Mouse (Mus musculus): Measurements from ENCODE around the gene Clip2. TPM values are rescaled to one million over a fixed set of nuclear protein-coding genes. Genes with fewer than 3 reads are reported as not detected.

Clip2 gene
- total and polyA plus RNA-seq, 2 experiments from 2014 or later = 13.1 to 153 TPM

DNA sequence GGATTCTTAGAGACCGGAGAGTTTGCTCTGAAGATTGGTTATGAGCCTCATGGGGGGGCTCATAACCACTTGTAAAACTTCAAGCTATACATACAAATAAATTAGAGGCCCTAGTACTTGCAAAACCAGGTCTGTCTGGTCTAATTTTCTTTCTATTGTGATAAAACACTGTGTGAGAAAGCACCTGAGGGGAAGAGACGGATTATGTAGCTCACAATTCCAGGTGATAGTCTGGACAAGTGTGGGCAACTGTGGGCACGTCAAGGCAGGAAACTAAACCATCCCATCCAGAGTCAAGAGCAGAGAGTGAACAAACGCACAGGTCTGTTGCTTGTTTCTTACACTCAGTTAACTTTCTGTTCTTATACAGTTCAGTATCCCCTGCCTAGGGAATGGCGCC, 32.8 kb downstream of the Clip2 start:
- TF ChIP-seq CTCF (IDR thresholded peaks at IDR 0.05) = no peak
- 95% methylated on average over 5 of the region's 5 CpGs for WGBS
- H3K36me3 ChIP-seq (ENCODE audit: insufficient read depth, low read length) = peaks cover 63% of the 10 kb centered on the region
- H3K27ac ChIP-seq (ENCODE audit: low read depth, low read length) = no peak overlapping the region
- H3K9ac ChIP-seq (replicated peaks; ENCODE audit: low read length, poor library complexity, severe bottlenecking) = no peak overlapping the region
- no peak overlapping the region for H3K4me2 ChIP-seq (ENCODE audit: low read depth, low read length, poor library complexity, severe bottlenecking)
- no peak for ATAC-seq (ENCODE audit: low FRiP score)
- no peaks in the 10 kb centered on the region for H3K9me3 ChIP-seq (ENCODE audit: low read length)
- no peak for DNase-seq (ENCODE audit: low spot score)
- H3K4me1 ChIP-seq (ENCODE audit: insufficient read depth, low read length) = no peaks in the 10 kb centered on the region
- H3K4me3 ChIP-seq (ENCODE audit: low read depth, low read length) = no peak overlapping the region
- H3K27me3 ChIP-seq (ENCODE audit: insufficient read depth, low read length) = no peaks in the 10 kb centered on the region

DNA sequence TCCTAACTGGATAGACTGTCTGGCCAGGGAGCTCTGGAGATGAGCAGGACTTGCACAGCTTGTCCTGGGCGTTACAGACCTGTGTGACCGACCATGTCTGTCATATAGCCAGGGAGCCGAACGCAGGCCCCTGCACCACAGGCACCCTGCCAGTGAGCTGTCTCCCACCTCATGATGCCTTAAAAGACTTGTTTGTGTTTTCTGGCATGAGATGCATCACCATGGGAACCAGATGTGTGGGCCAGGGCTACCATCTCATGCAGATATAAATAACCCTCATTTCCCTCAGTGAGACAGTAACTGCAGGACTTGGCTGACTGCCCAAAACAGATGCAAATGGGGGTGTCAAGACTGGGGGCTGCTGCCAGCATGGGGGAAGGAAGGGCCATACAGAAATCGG, 40.1 kb downstream of the Clip2 start:
- H3K4me1 ChIP-seq (ENCODE audit: insufficient read depth, low read length) = no peaks in the 10 kb centered on the region
- H3K4me2 ChIP-seq (ENCODE audit: low read depth, low read length, poor library complexity, severe bottlenecking) = no peak overlapping the region
- no peak overlapping the region for H3K9ac ChIP-seq (replicated peaks; ENCODE audit: low read length, poor library complexity, severe bottlenecking)
- no peak for TF ChIP-seq CTCF (IDR thresholded peaks at IDR 0.05)
- peak; percentile 59 for ATAC-seq (ENCODE audit: low FRiP score)
- H3K27ac ChIP-seq (ENCODE audit: low read depth, low read length) = 0 out of 2 replicates have a peak overlapping the region, but pooled peaks have one; percentile 6
- peaks cover 70% of the 10 kb centered on the region for H3K36me3 ChIP-seq (ENCODE audit: insufficient read depth, low read length)
- no peaks in the 10 kb centered on the region for H3K27me3 ChIP-seq (ENCODE audit: insufficient read depth, low read length)
- H3K4me3 ChIP-seq (ENCODE audit: low read depth, low read length) = no peak overlapping the region
- 52% methylated on average over 5 of the region's 5 CpGs for WGBS
- no peaks in the 10 kb centered on the region for H3K9me3 ChIP-seq (ENCODE audit: low read length)
- DNase-seq (ENCODE audit: low spot score) = peak; percentile 86

DNA sequence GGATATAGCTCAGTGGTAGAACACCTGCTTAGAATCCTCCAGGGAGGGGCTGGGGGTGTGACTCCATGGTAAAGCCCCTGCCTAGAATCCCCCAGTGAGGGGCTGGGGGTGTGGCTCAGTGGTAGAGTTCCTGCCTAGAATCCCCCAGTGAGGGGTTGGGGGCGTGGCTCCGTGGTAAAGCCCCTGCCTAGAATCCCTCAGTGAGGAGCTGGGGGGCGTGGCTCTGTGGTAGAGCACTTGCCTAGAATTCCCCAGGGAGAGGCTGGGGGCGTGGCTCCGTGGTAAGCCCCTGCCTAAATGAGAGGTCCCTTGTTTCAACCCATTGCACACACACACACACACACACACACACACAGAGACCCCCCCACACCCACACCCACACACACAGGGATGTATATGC, 42.0 kb downstream of the Clip2 start:
- H3K27ac ChIP-seq (ENCODE audit: low read depth, low read length) = no peak overlapping the region
- no peak overlapping the region for H3K4me2 ChIP-seq (ENCODE audit: low read depth, low read length, poor library complexity, severe bottlenecking)
- WGBS = 93% methylated on average over 5 of the region's 5 CpGs
- H3K9ac ChIP-seq (replicated peaks; ENCODE audit: low read length, poor library complexity, severe bottlenecking) = no peak overlapping the region
- ATAC-seq (ENCODE audit: low FRiP score) (no peak), DNase-seq (ENCODE audit: low spot score) (no peak)
- H3K9me3 ChIP-seq (ENCODE audit: low read length) = no peaks in the 10 kb centered on the region
- no peak overlapping the region for H3K4me3 ChIP-seq (ENCODE audit: low read depth, low read length)
- no peak for TF ChIP-seq CTCF (IDR thresholded peaks at IDR 0.05)
- H3K4me1 ChIP-seq (ENCODE audit: insufficient read depth, low read length) = no peaks in the 10 kb centered on the region
- H3K36me3 ChIP-seq (ENCODE audit: insufficient read depth, low read length) = peaks cover 55% of the 10 kb centered on the region
- H3K27me3 ChIP-seq (ENCODE audit: insufficient read depth, low read length) = no peaks in the 10 kb centered on the region

DNA sequence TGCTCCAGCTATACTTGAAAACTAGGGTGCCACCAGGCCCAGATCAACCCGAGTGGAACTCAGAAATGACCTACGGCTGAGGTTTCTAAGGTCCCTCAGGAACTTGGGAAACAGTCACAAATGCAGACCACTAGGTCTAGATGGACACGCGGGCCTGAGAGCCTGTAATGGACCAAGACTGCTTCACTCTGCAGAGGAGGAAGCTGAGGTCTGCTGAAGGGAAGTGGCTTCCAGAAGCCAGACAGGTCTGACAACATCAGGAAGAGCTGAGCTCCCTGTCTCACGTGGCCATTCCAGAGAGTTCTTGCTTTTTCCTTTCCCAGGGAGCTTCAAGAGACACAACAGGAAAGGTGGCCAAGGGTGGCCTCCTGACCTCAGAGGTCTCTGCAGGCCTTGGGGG, 43.3 kb downstream of the Clip2 start:
- Histone ChIP-seq H3K9me3 (ENCODE audit: low read length) (no peaks in the 10 kb centered on the region), H3K9ac (replicated peaks; ENCODE audit: low read length, poor library complexity, severe bottlenecking) (no peak overlapping the region), H3K27me3 (ENCODE audit: insufficient read depth, low read length) (no peaks in the 10 kb centered on the region), H3K4me2 (ENCODE audit: low read depth, low read length, poor library complexity, severe bottlenecking) (no peak overlapping the region), H3K27ac (ENCODE audit: low read depth, low read length) (no peak overlapping the region), H3K36me3 (ENCODE audit: insufficient read depth, low read length) (peaks cover 60% of the 10 kb centered on the region), H3K4me1 (ENCODE audit: insufficient read depth, low read length) (no peaks in the 10 kb centered on the region), H3K4me3 (ENCODE audit: low read depth, low read length) (no peak overlapping the region)
- 93% methylated on average over 5 of the region's 5 CpGs for WGBS
- TF ChIP-seq CTCF (IDR thresholded peaks at IDR 0.05) = no peak
- ATAC-seq (ENCODE audit: low FRiP score) (no peak), DNase-seq (ENCODE audit: low spot score) (no peak)

DNA sequence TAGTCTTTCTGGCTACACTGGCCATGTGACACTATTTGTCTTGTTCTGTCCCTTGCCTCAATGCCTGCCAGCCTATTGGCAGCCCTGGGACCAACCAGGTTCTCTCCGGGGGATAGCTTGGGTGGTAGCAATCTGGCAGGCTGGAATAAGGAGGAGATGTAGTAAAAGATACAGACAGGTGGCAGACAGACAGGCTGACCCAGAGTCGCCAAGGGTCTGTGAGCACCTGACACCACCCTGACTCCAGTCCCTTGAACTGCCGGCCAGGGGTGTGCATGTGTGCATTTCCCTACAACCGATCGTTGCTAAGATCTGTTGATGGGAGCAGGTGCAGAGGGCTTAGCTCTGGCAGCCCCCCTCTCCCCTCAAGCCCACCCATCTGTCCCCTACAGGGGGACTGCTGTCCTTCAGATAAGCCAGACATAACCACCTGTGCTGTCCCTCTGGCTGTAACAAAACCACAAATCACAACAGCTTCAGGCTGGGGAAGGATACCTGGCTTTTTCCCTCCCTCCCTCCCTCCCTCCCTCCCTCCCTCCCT, 44.3 kb downstream of the Clip2 start:
- ATAC-seq (ENCODE audit: low FRiP score) = no peak
- Histone ChIP-seq H3K4me1 (ENCODE audit: insufficient read depth, low read length) (no peaks in the 10 kb centered on the region), H3K36me3 (ENCODE audit: insufficient read depth, low read length) (peaks cover 59% of the 10 kb centered on the region), H3K27ac (ENCODE audit: low read depth, low read length) (no peak overlapping the region), H3K27me3 (ENCODE audit: insufficient read depth, low read length) (no peaks in the 10 kb centered on the region), H3K4me2 (ENCODE audit: low read depth, low read length, poor library complexity, severe bottlenecking) (no peak overlapping the region), H3K9ac (replicated peaks; ENCODE audit: low read length, poor library complexity, severe bottlenecking) (no peak overlapping the region), H3K4me3 (ENCODE audit: low read depth, low read length) (no peak overlapping the region), H3K9me3 (ENCODE audit: low read length) (no peaks in the 10 kb centered on the region)
- 67% methylated on average over 5 of the region's 5 CpGs for WGBS
- TF ChIP-seq CTCF (IDR thresholded peaks at IDR 0.05) = no peak
- DNase-seq (ENCODE audit: low spot score) = peak; percentile 31

DNA sequence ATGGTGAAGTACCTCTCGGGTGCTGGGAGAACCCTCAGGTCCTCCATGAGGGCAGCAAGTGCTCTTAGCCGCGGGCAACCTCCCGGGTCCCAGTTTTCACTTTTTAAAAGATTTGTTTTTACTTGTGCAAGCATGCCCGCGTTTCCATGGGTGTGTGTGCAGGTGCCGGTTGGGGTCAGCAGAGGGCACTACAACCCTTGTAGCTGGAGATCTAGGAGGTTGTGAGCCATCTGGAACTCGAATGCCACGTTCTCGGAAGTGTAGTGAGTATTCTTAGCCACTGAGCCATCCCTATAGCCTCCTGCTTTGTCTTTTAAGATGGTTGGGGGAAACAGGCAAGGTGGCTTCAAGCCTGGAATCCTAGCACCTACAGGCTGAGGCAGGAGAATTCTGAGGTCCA, 44.9 kb downstream of the Clip2 start:
- Histone ChIP-seq H3K36me3 (ENCODE audit: insufficient read depth, low read length) (peaks cover 59% of the 10 kb centered on the region), H3K4me1 (ENCODE audit: insufficient read depth, low read length) (no peaks in the 10 kb centered on the region), H3K4me3 (ENCODE audit: low read depth, low read length) (no peak overlapping the region), H3K9me3 (ENCODE audit: low read length) (no peaks in the 10 kb centered on the region), H3K4me2 (ENCODE audit: low read depth, low read length, poor library complexity, severe bottlenecking) (no peak overlapping the region), H3K27ac (ENCODE audit: low read depth, low read length) (no peak overlapping the region), H3K27me3 (ENCODE audit: insufficient read depth, low read length) (no peaks in the 10 kb centered on the region), H3K9ac (replicated peaks; ENCODE audit: low read length, poor library complexity, severe bottlenecking) (no peak overlapping the region)
- DNase-seq (ENCODE audit: low spot score) (peak; percentile 75), ATAC-seq (ENCODE audit: low FRiP score) (no peak)
- 22% methylated on average over 10 of the region's 10 CpGs for WGBS
- peak; percentile 67 for TF ChIP-seq CTCF (IDR thresholded peaks at IDR 0.05)

All from midbrain, postnatal 0 days (tissue).